Mouse (Mus musculus): ENCODE data around the gene Baiap2l2.
A peak's percentile ranks its signal among the peaks of the same experiment; 100 is the strongest.

The Baiap2l2 gene

DNA sequence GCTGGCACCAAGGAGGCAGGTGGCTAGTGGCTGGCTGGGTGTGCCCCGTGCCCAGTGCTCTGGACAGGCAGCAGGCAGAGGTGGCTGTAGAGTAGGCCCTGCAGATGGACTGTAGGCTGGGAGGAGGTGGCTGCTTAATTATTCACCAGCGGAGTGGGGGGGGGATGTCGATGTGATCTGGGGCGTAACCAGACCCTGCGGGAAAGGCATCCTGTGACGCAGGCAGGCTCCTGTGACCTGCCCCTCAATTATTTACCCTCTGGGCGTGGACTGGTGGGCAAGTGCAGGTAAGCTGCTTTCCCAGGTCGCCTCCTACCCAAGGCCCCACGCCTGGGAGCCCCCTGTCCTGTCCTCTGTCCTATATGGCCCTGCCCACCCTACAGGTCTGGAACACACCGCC is at the start of gene Baiap2l2:
Baiap2l2 (minus strand) TSS at position 139 of the 400 bp plus-strand sequence.
- no peak for DNase-seq (ENCODE audit: low read depth, low spot score)

DNA sequence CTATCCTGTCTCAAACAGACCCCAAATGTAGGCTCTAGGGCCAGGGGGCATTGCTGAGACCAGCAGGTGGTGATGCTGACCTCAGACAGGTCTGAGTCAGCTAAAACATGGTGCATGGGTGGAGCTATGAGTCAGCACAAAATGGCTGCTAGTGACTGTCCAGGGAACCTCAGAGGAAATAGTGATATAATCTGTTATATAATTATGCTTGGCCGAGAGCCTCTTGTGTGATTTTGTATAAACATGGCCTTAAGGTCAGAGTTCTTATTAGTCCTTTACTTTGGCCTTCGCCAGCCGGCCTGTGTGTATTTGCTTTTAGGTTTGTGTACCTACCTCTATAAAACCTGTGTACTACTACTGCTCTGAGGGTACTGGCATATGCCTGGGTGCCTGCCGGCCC is 48.1 kb upstream of the Baiap2l2 start:
- no peak for DNase-seq (ENCODE audit: low read depth, low spot score)

DNA sequence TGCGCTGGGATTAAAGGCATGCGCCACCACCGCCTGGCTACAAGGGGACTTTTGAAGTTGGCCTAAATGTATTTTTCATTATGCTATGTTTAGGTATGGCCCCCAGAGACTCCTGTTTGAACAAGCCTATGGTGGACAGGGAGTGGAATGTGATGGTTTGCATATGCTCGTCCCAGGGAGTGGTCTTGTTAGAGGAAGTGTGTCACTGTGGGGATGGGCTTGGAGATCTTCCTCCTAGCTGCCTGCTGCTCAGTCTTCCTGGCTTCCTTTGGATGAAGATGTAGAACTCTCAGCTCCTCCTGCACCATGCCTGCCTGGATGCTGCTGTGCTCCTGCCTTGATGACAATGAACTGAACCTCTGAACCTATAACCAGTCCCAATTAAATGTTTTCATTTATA is 45.2 kb upstream of the Baiap2l2 start:
- no peak for DNase-seq (ENCODE audit: low read depth, low spot score)

DNA sequence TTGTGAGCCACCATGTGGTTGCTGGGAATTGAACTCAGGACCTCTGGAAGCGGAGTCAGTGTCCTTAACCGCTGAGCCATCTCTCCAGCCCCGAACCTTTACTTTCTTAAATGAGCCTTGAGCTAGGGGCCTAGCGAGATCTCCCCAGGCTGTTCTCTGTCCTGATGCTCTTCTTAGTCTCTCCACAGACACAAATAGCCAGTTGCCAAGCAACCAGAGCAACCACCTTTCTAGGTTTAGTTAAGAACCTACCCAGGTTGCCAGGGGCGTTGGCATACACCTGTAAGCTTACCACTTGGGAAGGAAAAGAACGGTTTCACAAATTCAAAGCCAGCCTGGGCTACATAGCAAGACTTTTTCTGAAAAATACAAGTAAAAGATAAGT is 44.6 kb upstream of the Baiap2l2 start:
- no peak for DNase-seq (ENCODE audit: low read depth, low spot score)

DNA sequence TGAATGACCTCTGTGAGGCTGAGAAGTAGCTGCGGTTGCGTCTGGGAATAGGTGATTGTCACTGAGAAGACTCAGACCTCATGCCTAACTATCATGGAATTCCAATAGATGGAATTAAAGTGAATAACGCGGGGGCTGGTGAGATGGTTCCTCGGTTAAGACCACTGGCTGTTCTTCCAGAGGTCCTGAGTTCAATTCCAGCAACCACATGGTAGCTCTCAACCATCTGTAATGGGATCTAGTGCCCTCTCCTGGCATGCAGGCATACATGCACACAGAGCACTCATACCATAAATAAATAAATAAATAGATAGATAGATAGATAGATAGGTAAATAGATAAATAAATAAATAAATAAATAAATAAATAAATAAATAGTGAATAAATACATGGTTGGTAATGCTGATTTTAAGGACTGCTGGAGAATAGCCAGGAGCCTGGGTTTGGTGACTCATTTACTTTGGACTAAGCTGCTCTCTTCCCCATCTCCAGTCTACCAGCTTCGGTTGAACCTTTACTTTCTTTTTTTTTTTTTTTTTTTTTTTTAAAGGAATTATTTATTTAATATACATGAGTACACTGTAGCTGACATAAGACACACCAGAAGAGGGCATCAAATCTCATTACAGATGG is 44.1 kb upstream of the Baiap2l2 start:
- no peak for DNase-seq (ENCODE audit: low read depth, low spot score)

DNA sequence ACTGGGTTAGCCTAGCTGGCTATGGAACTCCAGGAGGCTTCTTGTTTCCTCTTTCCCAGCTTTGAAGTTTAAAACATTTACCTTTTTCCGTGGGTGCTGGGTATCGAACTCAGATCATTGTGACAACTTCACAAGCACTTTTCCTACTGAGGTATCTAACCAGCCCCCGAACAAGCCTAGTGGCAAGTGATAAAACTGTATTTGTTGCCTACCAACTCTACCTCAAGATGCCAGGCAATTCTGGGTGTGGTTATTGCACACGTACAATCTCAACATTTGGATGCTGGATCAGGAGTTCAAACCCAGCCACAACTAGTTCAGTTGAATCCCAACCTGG is 43.6 kb upstream of the Baiap2l2 start:
- no peak for DNase-seq (ENCODE audit: low read depth, low spot score)

DNA sequence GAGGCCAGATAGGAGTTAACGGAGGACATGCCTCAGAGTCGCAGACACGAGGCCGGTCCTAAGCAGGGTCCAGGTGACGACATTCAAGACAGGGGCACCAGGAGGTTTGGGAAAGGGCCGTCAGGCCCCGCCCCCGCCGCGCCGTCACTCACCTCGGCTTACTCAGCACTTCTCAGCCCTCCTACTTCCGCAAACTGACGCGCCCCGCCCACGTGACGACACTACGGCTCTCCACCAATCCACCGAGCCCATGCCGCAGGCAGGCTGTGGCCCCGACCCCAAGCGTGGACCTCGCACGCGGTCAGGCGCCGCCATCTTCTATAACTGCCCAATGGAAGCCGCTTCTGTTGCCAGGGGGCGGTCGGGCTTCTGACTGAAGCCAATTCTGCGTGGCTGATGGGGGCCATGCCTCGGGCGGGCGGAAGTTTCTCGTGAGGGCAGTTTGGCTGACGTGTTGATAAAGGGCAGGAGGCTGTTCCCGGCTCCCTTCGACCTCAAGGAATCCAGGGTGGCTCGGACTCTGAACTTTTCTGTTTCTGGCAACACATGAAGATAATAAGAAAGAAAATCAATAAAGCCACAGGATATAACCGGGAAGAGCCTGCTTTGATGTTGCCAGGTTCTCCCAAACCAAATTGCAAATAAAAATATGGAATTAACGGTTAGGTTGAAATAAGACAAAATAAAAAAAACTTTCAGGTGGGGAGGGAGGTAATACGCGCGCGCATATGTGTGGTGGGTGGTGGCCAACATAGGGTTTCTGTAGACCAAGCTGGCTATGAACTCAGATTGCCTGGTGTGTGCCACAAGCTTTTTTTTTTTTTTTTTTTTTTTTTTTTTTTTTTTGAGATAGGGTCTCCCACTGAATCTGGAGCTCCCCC is 43.0 kb upstream of the Baiap2l2 start, which contains the start of gene Pla2g6:
Pla2g6 (minus strand) TSS at position 333 of the 881 bp plus-strand sequence.
- DNase-seq (ENCODE audit: low read depth, low spot score): peak; percentile 99

DNA sequence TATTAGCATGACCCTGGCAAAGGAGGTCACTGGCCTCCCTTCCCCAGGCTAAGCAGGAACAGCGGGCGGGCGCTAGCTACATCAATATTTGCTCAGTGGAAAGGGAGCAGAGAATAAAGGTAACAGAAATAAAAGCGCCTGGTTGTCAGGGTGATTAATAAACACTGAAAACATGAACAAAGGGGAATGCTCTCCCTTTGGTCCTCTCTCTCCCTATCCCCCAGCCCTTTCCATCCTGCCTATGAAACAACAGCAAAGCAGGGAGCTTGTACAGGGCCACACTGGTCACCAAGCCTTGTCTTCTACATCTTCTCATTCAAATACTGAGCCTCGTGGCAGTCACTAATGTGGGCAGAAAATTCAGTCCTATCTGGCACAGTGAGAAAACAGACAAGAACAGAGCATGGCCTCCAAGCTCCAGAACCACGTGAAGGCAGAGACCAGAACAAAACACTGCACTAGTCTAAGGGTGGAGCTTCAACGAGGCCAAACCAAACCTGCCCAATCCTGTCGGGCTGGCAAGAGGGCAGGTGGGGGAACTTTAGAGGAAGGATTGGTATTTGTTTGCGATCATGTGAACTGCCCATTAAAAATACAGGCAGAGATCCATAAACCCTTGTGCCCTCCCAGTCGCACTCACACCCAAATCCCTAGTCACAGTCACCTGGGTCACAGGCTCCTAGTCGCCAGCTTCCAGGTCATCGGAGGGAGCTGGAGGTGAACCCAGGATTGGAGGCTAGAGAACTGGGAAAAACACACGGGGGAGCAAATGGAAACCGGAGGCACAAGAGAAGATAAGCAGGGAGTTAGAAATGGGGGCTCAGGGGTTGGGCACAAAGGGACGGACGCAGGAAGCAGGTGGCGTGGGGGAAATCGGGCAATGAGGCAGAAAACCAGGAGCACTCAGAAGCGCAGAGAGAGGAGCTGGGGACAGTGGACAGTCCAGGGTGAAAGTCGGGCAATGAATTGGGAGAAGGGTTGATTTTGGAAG is 41.9 kb upstream of the Baiap2l2 start:
- DNase-seq (ENCODE audit: low read depth, low spot score): peak; percentile 56

DNA sequence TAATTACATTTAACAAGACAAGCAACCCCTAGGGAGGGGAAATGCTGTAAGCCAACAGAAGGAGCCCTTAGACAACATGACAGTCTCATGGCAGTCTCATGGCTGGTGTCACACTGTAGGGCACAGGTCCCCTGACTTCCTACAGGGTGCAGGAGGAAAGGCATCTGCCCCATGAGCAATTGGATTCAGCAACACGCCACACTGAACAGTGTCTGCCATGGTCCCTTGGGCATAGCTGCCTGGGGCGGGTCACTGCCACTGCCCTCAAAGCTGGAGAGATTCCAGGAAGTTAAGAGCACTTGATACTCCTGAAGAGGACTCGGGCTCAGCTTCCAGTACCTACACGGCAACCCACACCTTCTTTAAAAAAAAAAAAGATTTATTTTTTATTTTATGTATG is 40.9 kb upstream of the Baiap2l2 start:
- no peak for DNase-seq (ENCODE audit: low read depth, low spot score)

DNA sequence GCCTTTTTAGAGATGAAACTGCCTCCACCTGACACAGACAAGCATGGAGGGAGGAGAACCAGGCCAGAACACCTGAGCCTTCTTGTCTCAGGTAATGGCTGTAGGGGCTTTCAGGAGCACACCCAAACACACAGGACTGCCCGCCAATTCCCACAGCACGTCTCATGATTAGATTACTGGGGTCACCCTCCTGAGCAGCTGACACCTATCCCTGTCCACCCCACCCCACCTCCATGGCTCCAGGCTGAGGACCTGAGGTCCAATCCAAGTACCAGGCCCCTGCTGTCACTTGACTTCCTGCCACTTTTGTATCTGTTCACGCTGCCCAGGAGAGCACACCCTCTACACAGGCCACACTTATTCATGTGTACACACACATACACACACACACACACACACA is 40.4 kb upstream of the Baiap2l2 start:
- no peak for DNase-seq (ENCODE audit: low read depth, low spot score)

DNA sequence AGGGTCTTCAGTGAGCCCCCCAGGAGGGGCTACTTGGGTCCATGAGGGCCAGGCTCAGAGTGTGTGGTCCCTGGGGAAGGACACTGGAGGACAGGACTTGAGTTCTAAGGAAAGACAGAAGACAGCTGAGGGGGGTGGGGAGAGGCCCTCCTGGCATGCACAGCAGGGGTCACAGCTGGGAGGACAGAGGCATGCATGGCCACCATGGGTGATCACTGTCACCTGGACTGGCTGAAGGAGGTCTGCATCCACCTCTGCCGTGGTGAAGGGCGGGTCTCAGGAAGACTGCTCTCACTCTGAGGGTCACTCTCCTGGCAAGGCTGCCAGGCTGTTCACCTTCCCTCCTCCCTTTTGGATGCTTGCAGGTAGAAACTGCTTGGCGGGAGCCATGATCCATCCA is 39.0 kb upstream of the Baiap2l2 start:
- no peak for DNase-seq (ENCODE audit: low read depth, low spot score)

DNA sequence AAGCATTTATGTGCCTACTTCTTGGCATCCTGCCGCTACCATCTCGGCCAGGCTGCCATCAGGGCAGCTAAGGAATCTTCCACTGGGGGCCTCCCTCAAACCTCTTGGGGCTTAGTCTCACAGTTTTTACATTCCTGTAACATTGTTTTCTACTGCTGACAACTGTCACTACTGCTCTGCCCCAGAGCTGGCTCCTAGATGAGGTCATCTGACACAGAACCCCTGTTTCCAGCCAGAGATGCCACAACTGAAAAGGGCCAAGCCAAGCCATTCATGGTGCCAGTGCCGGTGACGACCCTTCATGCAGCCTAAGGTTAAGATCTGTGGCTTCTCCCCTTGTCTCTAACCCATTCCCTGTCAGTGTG is 38.4 kb upstream of the Baiap2l2 start:
- DNase-seq (ENCODE audit: low read depth, low spot score): no peak

DNA sequence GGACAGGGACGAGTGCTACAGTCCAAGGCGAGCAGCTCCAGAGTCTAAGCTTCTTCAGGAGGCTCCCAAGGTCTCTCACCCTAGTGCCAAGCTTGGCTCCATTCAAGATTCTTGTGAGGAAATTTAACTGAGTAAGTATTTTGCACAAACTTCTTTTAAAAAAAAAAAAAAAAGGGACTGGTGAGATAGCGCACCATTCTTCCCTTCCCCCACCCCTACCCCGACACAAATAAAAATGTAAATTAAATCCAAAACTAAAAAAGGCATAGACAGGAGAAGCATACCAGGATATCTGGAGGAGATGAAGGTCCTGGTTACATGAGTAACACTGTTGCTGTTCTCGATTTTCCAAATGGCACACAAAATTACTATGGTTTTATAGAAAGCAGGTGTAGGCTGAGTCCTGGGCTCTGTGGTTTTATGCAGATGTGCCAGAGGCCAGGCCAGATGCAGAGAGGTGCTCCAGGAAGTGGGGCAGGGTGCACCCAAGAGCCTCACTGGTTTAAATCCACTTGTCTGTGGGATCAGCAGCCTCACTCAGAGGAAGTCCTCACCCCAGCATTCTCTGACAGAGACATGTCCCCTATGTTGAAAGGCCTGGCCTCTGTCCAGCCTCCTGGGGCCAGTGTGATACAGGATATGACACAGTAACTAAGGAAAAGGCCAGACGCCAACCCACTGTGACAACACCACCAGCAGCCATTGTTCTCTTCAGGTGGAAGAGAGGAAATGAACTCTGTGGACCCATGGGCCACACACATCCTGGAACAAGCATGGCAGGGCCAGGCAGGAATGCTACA is 37.9 kb upstream of the Baiap2l2 start:
- DNase-seq (ENCODE audit: low read depth, low spot score): no peak

DNA sequence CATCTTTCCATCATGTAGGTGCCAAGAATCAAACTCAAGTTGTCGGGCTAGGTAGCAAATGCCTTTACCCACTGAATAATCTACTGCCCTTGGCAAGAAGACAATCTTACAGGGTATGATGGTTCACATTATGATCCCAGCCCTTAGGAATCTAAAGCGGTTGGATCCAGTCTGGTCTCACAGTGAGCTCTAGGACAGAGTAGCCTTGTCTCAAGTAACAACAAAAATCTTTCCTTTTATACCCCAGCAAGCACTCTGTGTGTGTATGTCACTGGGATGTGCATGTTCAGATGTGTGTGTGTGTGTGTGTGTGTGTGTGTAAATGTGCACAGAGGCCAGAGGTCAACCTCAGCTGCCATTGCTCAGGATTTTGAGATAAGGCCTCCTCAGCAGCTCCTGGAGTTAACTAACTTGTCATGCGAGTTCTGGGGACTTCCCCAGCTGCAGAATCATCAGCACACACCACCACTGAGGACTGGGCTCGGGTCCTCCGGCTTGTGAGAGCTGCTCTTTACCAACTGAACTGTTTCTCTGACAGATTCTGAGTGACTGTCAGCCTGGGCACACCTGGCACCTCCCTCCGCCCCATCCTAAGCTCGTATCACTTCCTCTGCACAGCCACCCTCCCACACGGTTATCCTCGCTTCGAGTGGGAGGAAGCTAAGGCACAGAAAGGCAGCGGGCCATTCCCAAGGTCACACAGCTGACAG is 37.1 kb upstream of the Baiap2l2 start:
- no peak for DNase-seq (ENCODE audit: low read depth, low spot score)

DNA sequence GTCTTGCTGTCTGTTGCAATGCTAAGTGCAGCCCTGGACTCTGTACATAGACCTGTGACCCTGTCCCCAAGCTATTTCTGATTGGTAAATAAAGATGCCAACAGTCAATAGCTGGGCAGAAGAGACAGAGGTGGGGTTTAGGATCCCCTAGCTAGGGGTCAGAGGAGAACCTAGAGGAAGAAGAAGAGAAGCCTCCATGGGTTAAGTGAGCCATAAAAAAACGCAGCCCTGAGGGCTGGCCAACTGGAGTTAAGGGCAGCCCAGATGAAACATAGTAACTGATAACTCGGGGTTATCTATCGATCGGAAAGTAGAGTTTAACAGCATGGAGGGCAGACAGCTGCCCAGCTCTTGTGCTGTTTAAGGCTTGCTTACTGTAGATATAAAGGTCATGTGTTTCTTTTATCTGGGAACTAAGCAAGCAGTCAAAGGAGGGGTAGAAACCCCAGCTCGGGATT is 36.4 kb upstream of the Baiap2l2 start:
- no peak for DNase-seq (ENCODE audit: low read depth, low spot score)

DNA sequence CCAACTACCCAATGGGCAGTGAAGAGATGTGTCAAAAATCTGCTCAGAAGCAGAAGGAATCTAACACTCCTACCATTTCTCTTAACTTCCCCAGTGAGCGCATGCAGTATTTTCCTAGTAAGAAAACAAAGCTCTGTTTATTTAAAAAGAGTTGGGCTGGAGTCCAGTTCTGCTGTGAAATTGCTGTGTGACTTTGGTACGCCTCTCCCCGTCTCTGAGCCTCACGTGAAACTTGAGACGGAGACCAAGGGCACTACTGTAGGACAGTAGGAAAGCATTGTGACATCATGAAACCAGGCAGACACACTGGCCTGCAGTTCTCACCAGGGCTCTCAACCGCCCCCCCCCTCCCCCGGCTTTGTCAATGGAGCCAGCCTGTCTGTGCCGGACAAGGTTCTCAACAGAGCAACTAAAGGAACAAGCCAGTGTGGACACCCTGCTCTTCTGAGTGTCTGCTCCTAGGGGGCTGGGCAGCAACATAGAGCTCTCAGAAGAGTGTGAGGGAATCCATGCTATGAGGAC is 28.6 kb upstream of the Baiap2l2 start:
- no peak for DNase-seq (ENCODE audit: low read depth, low spot score)

DNA sequence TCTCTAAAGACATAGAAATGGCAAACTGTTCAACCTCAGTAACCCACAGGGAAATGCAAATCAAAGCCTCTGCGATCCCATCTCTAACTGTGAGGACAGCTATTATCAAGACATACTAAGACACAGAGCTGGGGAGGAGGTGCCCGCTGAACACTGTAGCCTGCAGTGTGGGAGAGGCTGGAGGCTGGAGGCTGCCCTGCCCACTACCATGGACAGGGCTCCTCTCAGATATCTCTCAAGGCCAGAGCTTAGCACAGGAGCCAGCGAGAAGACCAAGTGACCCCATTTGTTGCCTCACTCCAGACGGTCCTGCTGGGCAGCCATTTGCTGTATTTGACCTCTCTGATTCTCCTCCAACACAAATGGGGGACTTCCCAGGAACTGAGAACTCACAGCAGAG is 22.5 kb upstream of the Baiap2l2 start:
- no peak for DNase-seq (ENCODE audit: low read depth, low spot score)

DNA sequence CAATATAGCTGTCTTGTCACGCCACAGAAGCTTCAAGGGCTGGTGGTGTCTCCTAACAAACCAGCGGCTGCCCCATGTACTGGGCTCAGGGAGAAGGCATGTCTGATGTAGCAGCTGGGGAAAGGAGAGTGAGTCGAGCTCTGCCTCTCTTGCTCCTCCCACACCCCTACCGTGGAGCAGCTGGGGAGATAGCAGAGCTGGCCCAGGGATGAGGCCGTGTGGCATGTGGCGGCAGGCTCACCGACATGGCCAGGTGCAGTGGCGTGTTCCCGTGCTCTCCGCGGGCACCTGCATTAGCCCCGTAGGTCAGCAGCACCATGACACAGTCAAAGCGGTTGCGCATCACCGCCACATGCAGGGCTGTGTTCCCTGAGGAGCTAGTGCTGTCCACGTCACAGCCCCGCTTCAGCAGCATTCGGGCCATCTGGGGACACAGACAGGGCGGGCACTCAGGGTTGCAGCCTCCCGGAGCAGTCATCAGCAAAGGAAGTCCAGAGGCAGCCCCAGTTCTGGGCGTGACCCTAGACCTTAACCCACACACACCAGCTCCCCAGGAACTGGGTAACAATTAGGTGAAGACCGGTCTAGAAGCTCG is 20.8 kb upstream of the Baiap2l2 start:
- no peak for DNase-seq (ENCODE audit: low read depth, low spot score)

DNA sequence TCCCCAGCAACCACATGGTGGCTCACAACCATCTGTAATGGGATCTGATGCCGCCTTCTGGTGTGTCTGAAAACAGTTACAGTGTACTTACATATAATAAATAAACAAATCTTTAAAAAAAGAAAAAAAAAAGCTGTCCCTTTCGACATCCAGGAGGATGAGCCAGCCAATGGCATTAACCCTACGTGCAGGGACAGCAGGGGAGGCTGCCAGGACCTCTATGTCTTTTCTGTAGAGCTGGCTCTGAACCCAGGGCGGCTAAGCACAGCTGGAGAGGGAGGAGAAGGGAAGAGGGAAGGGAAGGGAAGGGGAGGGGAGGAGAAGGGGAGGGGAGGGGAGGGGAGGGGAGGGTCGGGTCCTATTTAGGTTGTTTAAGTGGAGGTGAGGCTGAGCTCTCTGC is 19.5 kb upstream of the Baiap2l2 start:
- no peak for DNase-seq (ENCODE audit: low read depth, low spot score)

DNA sequence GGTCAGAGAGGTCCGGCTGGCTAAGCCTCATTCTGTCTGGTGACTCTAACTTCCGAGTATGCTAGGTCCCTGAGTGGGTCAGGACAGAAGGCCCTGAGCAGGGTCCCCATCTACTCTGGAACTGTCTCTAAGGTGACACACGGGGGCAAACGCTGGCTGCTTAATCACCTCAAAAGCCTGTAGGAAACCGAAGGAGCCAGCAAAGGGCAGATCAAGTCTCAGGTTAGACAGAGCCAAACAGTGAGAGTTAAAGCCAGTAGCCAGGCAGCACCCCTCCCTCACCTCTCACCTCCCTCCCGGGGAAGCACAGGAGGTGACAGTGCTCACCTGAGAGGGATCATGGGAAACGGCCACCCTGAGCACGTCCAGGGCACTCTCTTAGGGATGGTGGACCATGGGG is 18.4 kb upstream of the Baiap2l2 start:
- DNase-seq (ENCODE audit: low read depth, low spot score): no peak
